ENCODE assay signal across 29 mouse cellular contexts in genomic region chr17:43254261-43254660, GRCm38 (mm10). TPM values are rescaled to one million over a fixed set of nuclear protein-coding genes. Genes with fewer than 3 reads are reported as not detected.
A peak's percentile ranks its signal among the peaks of the same experiment; 100 is the strongest.
DNase-seq lines count a peak whose midpoint lies in the region; ATAC-seq lines count a peak whose summit lies in the region.
"Had no signal": no experiment of that assay in that cellular context is flagged by ENCODE, and none has a peak within 500 bp of the region (broad histone marks: within the 10 kb centered on the region; RNA-seq: fewer than 3 reads in every experiment).

No protein-coding gene starts in this region.

- no peaks in the 10 kb centered on the region for H3K27me3 ChIP-seq in heart, embryonic 12.5 days (replicated peaks)
- H3K27me3 ChIP-seq: forebrain, embryonic 12.5 days; heart, embryonic 15.5 days; hindbrain, embryonic 13.5 days; limb, embryonic 13.5 days; liver, embryonic 13.5 days; lung, embryonic 15.5 days; midbrain, embryonic 15.5 days; neural tube, embryonic 12.5 days had no signal

- H3K4me2 ChIP-seq in heart, embryonic 12.5 days: no peak overlapping the region
- H3K4me2 ChIP-seq: forebrain, embryonic 12.5 days; heart, embryonic 15.5 days; hindbrain, embryonic 13.5 days; limb, embryonic 13.5 days; liver, embryonic 13.5 days; lung, embryonic 15.5 days; midbrain, embryonic 15.5 days; neural tube, embryonic 12.5 days had no signal

- peak; percentile 64 for DNase-seq in gastrocnemius, adult 18-20 months (ENCODE audit: low spot score)
- no peak for DNase-seq in gastrocnemius, postnatal 10 days
- DNase-seq in heart, adult 8-10 months (ENCODE audit: low spot score): peak; percentile 75
- peak; percentile 45 for DNase-seq in thymus, postnatal 14 days
- DNase-seq in thymus, adult 18-20 months: no peak
- no peak for DNase-seq in testis, postnatal 14 days (ENCODE audit: low spot score)
- no peak for DNase-seq in adrenal gland, postnatal 25 days
- DNase-seq: adrenal gland, postnatal 36 days; cerebellum, adult 11 months; cerebellum, postnatal 10 days; kidney, adult 11 months; layer of hippocampus, adult 9-11 months; liver, embryonic 13.5 days; lung, postnatal 4 days; right cerebral cortex, postnatal 14 days had no signal

- WGBS in heart, embryonic 12.5 days: 42% methylated on average over 3 of the region's 3 CpGs

- no peak overlapping the region for H3K9ac ChIP-seq in heart, embryonic 12.5 days
- H3K9ac ChIP-seq: forebrain, embryonic 12.5 days; heart, embryonic 15.5 days; hindbrain, embryonic 13.5 days; limb, embryonic 13.5 days; liver, embryonic 13.5 days; lung, embryonic 15.5 days; midbrain, embryonic 15.5 days; neural tube, embryonic 12.5 days had no signal

- no peak overlapping the region for H3K27ac ChIP-seq in heart, embryonic 12.5 days (ENCODE audit: poor library complexity, severe bottlenecking)
- H3K27ac ChIP-seq: forebrain, embryonic 12.5 days; heart, embryonic 15.5 days; hindbrain, embryonic 13.5 days; liver, embryonic 13.5 days; lung, embryonic 15.5 days; midbrain, embryonic 15.5 days; neural tube, embryonic 12.5 days had no signal

- no peak for ATAC-seq in heart, embryonic 12.5 days (ENCODE audit: insufficient number of reproducible peaks, low FRiP score)
- ATAC-seq: CD4-positive, CD25-positive, alpha-beta regulatory T cell, adult 4 months; midbrain, embryonic 15.5 days had no signal

- H3K4me3 ChIP-seq in heart, embryonic 12.5 days: no peak overlapping the region
- H3K4me3 ChIP-seq: erythroblast, embryonic 14.5 days; forebrain, embryonic 12.5 days; heart, embryonic 15.5 days; hindbrain, embryonic 13.5 days; limb, embryonic 13.5 days; liver, embryonic 13.5 days; lung, embryonic 15.5 days; midbrain, embryonic 15.5 days; neural tube, embryonic 12.5 days had no signal

- no peaks in the 10 kb centered on the region for H3K36me3 ChIP-seq in heart, embryonic 12.5 days
- H3K36me3 ChIP-seq: forebrain, embryonic 12.5 days; heart, embryonic 15.5 days; hindbrain, embryonic 13.5 days; limb, embryonic 13.5 days; liver, embryonic 13.5 days; lung, embryonic 15.5 days; midbrain, embryonic 15.5 days; neural tube, embryonic 12.5 days had no signal

- peaks cover 40% of the 10 kb centered on the region for H3K4me1 ChIP-seq in heart, embryonic 12.5 days (replicated peaks)
- H3K4me1 ChIP-seq: forebrain, embryonic 12.5 days; liver, embryonic 13.5 days; midbrain, embryonic 15.5 days; neural tube, embryonic 12.5 days had no signal

- no peaks in the 10 kb centered on the region for H3K9me3 ChIP-seq in heart, embryonic 12.5 days (replicated peaks)
- H3K9me3 ChIP-seq: forebrain, embryonic 12.5 days; heart, embryonic 15.5 days; hindbrain, embryonic 13.5 days; limb, embryonic 13.5 days; liver, embryonic 13.5 days; lung, embryonic 15.5 days; midbrain, embryonic 15.5 days; neural tube, embryonic 12.5 days had no signal

RNA-seq across cellular contexts. Expression of gene Adgrf1, which starts 15.9 kb away (rescaled TPM):
- not detected for total RNA-seq in gastrocnemius, adult 18-20 months (2021)
- total RNA-seq in gastrocnemius, postnatal 10 days (2021): not detected
- not detected for total RNA-seq in heart, adult 8-10 months (2022)
- not detected in 2 replicates for polyA plus RNA-seq in heart, embryonic 12.5 days (2016; fragmentation: Nextera tagmentation; extraction: Ambion mirVana)
- total RNA-seq in adrenal gland, postnatal 25 days (2021): not detected in 2 replicates
- total RNA-seq: adrenal gland, postnatal 36 days; left cerebral cortex, adult 18-20 months; left cerebral cortex, postnatal 25 days had no signal
- polyA plus RNA-seq: CD4-positive, CD25-positive, alpha-beta regulatory T cell, adult 4 months; embryonic facial prominence, embryonic 11.5 days; erythroblast, embryonic 14.5 days; forebrain, embryonic 12.5 days; heart, embryonic 15.5 days; hindbrain, embryonic 13.5 days; lung, embryonic 15.5 days; midbrain, embryonic 15.5 days; neural tube, embryonic 12.5 days; spleen, adult 2 months had no signal

Comparison
In these comparisons a context has a peak if more than half of its experiments do, and no peak if none do; other contexts are left out.
1. DNase-seq: peak in gastrocnemius, adult 18-20 months (single experiment), heart, adult 8-10 months (single experiment) and thymus, postnatal 14 days (single experiment); none in gastrocnemius, postnatal 10 days (single experiment), thymus, adult 18-20 months (0 of 2), testis, postnatal 14 days (single experiment) and adrenal gland, postnatal 25 days (single experiment).